Mouse (Mus musculus): ENCODE data around the gene Cxcl12. TPM values are rescaled to one million over a fixed set of nuclear protein-coding genes. Genes with fewer than 3 reads are reported as not detected.

Gene Cxcl12
- polyA plus RNA-seq (2015; fragmentation: Nextera tagmentation; extraction: Ambion mirVana), result 116 and 120 TPM in 2 replicates

DNA sequence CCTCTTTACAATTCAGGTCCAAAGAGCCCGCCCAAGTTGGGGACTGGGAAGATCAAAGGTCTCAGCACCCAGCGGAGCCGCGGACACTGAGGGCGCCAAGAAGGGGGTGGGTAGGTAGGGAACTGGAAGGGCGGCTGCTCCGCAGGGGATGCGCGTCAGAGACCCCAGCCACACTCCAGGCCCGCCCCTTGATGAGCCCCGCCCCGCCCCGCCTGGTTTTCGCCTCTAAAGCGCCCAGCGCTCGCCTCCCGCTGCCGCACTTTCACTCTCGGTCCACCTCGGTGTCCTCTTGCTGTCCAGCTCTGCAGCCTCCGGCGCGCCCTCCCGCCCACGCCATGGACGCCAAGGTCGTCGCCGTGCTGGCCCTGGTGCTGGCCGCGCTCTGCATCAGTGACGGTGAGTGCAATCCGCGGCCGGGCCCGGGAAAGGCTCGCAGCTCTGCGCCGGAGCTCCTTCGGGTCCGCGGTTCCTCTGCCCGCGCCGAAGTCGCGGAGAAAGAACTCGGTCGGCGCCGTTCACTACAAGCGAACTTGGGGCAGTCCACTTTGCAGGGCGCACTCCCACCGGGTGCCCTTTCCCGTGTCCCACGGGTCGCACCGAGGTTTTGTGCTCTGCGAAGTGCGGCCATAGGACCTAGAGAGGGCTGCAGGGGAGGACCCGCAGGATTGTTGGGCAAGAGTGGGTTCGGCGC, at the start of gene Cxcl12:
Gene Cxcl12 (plus strand): TSS at position 215 of the 691 bp plus-strand sequence.
- H3K4me3 ChIP-seq (ENCODE audit: low read length), result peak within 1 kb of the TSS; percentile 77
- H3K36me3 ChIP-seq (ENCODE audit: control insufficient read depth, insufficient read depth, low read length), result no peaks in the 10 kb centered on the region
- peak; percentile 57 for ATAC-seq
- H3K4me2 ChIP-seq (ENCODE audit: low read depth, low read length), result peak within 1 kb of the TSS; percentile 95
- H3K27ac ChIP-seq (ENCODE audit: low read length), result peak within 1 kb of the TSS; percentile 45
- H3K9ac ChIP-seq (ENCODE audit: low read depth, low read length), result peak within 1 kb of the TSS; percentile 82
- peaks cover 12% of the 10 kb centered on the region for H3K4me1 ChIP-seq (ENCODE audit: control insufficient read depth, insufficient read depth, low read length)
- under 1% methylated on average over 59 of the region's 64 CpGs for WGBS
- H3K9me3 ChIP-seq (ENCODE audit: control insufficient read depth, low read length), result no peaks in the 10 kb centered on the region
- peaks cover 18% of the 10 kb centered on the region for H3K27me3 ChIP-seq (replicated peaks; ENCODE audit: control insufficient read depth, insufficient read depth, low read length)

GRCm38 (mm10) chr6:117122074-117122473, 46.3 kb upstream of the Cxcl12 start:
- no peaks in the 10 kb centered on the region for H3K36me3 ChIP-seq (ENCODE audit: control insufficient read depth, insufficient read depth, low read length)
- H3K9ac ChIP-seq (ENCODE audit: low read depth, low read length), result no peak overlapping the region
- ATAC-seq, result no peak
- WGBS, result 86% methylated on average over 3 of the region's 3 CpGs
- no peak overlapping the region for H3K4me2 ChIP-seq (ENCODE audit: low read depth, low read length)
- H3K27ac ChIP-seq (ENCODE audit: low read length), result no peak overlapping the region
- H3K4me1 ChIP-seq (ENCODE audit: control insufficient read depth, insufficient read depth, low read length), result no peaks in the 10 kb centered on the region
- no peaks in the 10 kb centered on the region for H3K27me3 ChIP-seq (replicated peaks; ENCODE audit: control insufficient read depth, insufficient read depth, low read length)
- H3K9me3 ChIP-seq (ENCODE audit: control insufficient read depth, low read length), result no peaks in the 10 kb centered on the region
- no peak overlapping the region for H3K4me3 ChIP-seq (ENCODE audit: low read length)

DNA sequence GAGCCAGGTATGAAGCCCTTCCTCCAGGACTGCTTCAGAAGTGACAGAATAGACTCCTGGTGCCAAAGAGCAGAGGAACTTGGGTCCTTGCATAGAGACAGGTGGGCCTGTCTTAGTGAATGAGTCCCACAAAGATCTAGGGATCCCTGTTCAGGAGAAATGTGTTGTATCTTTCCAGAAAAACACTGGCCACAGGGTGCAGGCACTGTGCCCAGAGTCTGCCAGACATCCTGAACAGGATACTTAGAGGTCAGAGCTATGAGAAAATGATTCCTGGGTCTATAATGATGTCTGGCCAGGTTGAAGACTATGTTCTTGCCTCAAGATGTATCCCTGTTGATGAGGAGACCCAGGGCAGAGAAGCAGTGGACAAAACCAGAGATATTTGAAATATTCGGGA, 42.0 kb upstream of the Cxcl12 start:
- Histone ChIP-seq H3K9me3 (ENCODE audit: control insufficient read depth, low read length) (no peaks in the 10 kb centered on the region), H3K4me1 (ENCODE audit: control insufficient read depth, insufficient read depth, low read length) (peaks cover 20% of the 10 kb centered on the region), H3K27me3 (replicated peaks; ENCODE audit: control insufficient read depth, insufficient read depth, low read length) (no peaks in the 10 kb centered on the region), H3K4me3 (ENCODE audit: low read length) (no peak overlapping the region), H3K27ac (ENCODE audit: low read length) (no peak overlapping the region), H3K4me2 (ENCODE audit: low read depth, low read length) (no peak overlapping the region), H3K9ac (ENCODE audit: low read depth, low read length) (no peak overlapping the region), H3K36me3 (ENCODE audit: control insufficient read depth, insufficient read depth, low read length) (no peaks in the 10 kb centered on the region)
- WGBS, result 92% methylated on average over 1 of the region's 1 CpGs
- no peak for ATAC-seq

DNA sequence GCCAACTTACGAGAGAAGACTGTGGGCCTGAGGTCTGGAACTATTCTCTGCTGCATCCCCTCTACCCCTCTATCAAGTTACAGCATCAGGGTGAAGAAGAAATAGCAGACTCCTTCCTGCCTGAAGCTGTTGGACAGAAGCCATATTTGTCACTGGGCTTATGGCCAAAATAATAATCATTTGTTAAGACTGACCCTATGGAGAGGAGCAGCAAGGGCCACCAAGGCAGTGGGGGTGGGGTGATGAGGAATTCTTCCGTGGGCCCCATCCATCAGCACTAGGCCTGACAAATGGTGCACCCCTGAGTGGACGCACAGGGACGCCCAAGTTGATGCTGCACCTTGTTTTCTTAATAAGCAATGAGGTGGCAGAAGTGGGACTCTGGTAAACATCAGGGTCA, 38.9 kb upstream of the Cxcl12 start:
- peaks cover 23% of the 10 kb centered on the region for H3K4me1 ChIP-seq (ENCODE audit: control insufficient read depth, insufficient read depth, low read length)
- no peak overlapping the region for H3K4me3 ChIP-seq (ENCODE audit: low read length)
- no peak overlapping the region for H3K9ac ChIP-seq (ENCODE audit: low read depth, low read length)
- H3K27ac ChIP-seq (ENCODE audit: low read length), result peak overlapping the region; percentile 48; the same call in 1 of the 2 replicates
- ATAC-seq, result peak; percentile 44
- 59% methylated on average over 4 of the region's 4 CpGs for WGBS
- no peaks in the 10 kb centered on the region for H3K9me3 ChIP-seq (ENCODE audit: control insufficient read depth, low read length)
- H3K27me3 ChIP-seq (replicated peaks; ENCODE audit: control insufficient read depth, insufficient read depth, low read length), result no peaks in the 10 kb centered on the region
- H3K4me2 ChIP-seq (ENCODE audit: low read depth, low read length), result no peak overlapping the region
- no peaks in the 10 kb centered on the region for H3K36me3 ChIP-seq (ENCODE audit: control insufficient read depth, insufficient read depth, low read length)

DNA sequence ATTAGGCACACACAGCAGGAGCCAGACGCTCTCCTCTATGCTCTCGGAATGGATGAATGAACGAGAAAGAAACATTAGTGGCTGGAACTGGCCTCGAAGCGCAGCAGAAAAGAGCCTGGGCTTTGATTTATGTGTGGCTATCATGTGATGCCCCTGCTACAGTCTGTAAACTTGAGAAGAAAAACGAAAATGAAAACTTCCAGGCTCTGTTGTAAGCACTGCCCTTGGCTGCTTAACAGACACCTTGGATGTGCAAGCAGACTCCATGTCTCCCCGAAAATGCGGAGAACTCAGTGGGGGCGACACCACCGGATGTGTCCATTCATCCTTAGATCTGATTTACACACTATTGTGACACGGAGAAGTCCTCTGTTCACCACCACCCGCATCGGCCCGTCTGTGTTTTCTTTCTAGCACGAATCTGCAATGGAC, 37.6 kb upstream of the Cxcl12 start:
- Histone ChIP-seq H3K36me3 (ENCODE audit: control insufficient read depth, insufficient read depth, low read length) (no peaks in the 10 kb centered on the region), H3K9me3 (ENCODE audit: control insufficient read depth, low read length) (no peaks in the 10 kb centered on the region), H3K27ac (ENCODE audit: low read length) (peak overlapping the region; percentile 26), H3K4me3 (ENCODE audit: low read length) (no peak overlapping the region), H3K4me2 (ENCODE audit: low read depth, low read length) (0 out of 2 replicates have a peak overlapping the region, but pooled peaks have one; percentile 3), H3K4me1 (ENCODE audit: control insufficient read depth, insufficient read depth, low read length) (peaks cover 23% of the 10 kb centered on the region), H3K27me3 (replicated peaks; ENCODE audit: control insufficient read depth, insufficient read depth, low read length) (no peaks in the 10 kb centered on the region), H3K9ac (ENCODE audit: low read depth, low read length) (no peak overlapping the region)
- peak; percentile 59 for ATAC-seq
- WGBS, result 30% methylated on average over 15 of the region's 15 CpGs

- H3K27ac ChIP-seq (ENCODE audit: low read length), result peak overlapping the region; percentile 39; the same call in 1 of the 2 replicates
- no peaks in the 10 kb centered on the region for H3K27me3 ChIP-seq (replicated peaks; ENCODE audit: control insufficient read depth, insufficient read depth, low read length)
- WGBS, result 70% methylated on average over 4 of the region's 4 CpGs
Observed at GRCm38 (mm10) chr6:117134526-117134925, 33.8 kb upstream of the Cxcl12 start.

DNA sequence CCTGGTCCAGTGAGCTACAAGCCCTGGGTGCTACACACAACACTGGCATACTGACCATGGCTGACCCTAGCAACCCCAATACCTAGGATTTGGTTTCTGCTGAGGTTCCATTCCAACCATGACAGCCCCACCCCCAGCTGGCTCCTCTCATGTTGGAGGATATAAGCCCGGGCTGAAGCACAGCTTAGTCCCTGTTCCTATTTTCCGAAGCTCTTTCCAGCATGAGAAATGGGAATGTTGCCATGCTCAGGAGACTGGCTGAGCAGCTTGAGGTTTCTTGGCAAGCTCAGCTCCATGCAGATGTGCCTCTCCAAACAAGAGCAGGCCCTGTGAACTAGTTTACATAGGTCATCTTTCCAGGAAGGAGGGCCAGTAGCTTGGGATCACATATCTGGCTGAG, 30.6 kb upstream of the Cxcl12 start:
- H3K27ac ChIP-seq (ENCODE audit: low read length), result no peak overlapping the region
- 36% methylated on average over 2 of the region's 2 CpGs for WGBS
- ATAC-seq, result 0 out of 2 replicates have a peak, but pooled peaks have one; percentile 44

More at GRCm38 (mm10) chr6:117134526-117134925, 33.8 kb upstream of the Cxcl12 start:
- Histone ChIP-seq H3K9me3 (ENCODE audit: control insufficient read depth, low read length) (no peaks in the 10 kb centered on the region), H3K4me1 (ENCODE audit: control insufficient read depth, insufficient read depth, low read length) (peaks cover 15% of the 10 kb centered on the region), H3K4me2 (ENCODE audit: low read depth, low read length) (no peak overlapping the region), H3K36me3 (ENCODE audit: control insufficient read depth, insufficient read depth, low read length) (no peaks in the 10 kb centered on the region), H3K9ac (ENCODE audit: low read depth, low read length) (no peak overlapping the region), H3K4me3 (ENCODE audit: low read length) (no peak overlapping the region)
- no peak for ATAC-seq

GRCm38 (mm10) chr6:117140907-117141306, 27.4 kb upstream of the Cxcl12 start:
- H3K4me3 ChIP-seq (ENCODE audit: low read length), result no peak overlapping the region
- WGBS, result 91% methylated on average over 4 of the region's 4 CpGs
- ATAC-seq, result no peak
- H3K27ac ChIP-seq (ENCODE audit: low read length), result no peak overlapping the region
- no peak overlapping the region for H3K4me2 ChIP-seq (ENCODE audit: low read depth, low read length)
- no peaks in the 10 kb centered on the region for H3K4me1 ChIP-seq (ENCODE audit: control insufficient read depth, insufficient read depth, low read length)
- no peak overlapping the region for H3K9ac ChIP-seq (ENCODE audit: low read depth, low read length)
- H3K36me3 ChIP-seq (ENCODE audit: control insufficient read depth, insufficient read depth, low read length), result no peaks in the 10 kb centered on the region
- H3K27me3 ChIP-seq (replicated peaks; ENCODE audit: control insufficient read depth, insufficient read depth, low read length), result no peaks in the 10 kb centered on the region
- no peaks in the 10 kb centered on the region for H3K9me3 ChIP-seq (ENCODE audit: control insufficient read depth, low read length)

More for the DNA sequence above, 30.6 kb upstream of the Cxcl12 start:
- Histone ChIP-seq H3K36me3 (ENCODE audit: control insufficient read depth, insufficient read depth, low read length) (no peaks in the 10 kb centered on the region), H3K4me3 (ENCODE audit: low read length) (no peak overlapping the region), H3K9ac (ENCODE audit: low read depth, low read length) (no peak overlapping the region), H3K27me3 (replicated peaks; ENCODE audit: control insufficient read depth, insufficient read depth, low read length) (no peaks in the 10 kb centered on the region), H3K4me1 (ENCODE audit: control insufficient read depth, insufficient read depth, low read length) (no peaks in the 10 kb centered on the region), H3K9me3 (ENCODE audit: control insufficient read depth, low read length) (no peaks in the 10 kb centered on the region), H3K4me2 (ENCODE audit: low read depth, low read length) (no peak overlapping the region)

DNA sequence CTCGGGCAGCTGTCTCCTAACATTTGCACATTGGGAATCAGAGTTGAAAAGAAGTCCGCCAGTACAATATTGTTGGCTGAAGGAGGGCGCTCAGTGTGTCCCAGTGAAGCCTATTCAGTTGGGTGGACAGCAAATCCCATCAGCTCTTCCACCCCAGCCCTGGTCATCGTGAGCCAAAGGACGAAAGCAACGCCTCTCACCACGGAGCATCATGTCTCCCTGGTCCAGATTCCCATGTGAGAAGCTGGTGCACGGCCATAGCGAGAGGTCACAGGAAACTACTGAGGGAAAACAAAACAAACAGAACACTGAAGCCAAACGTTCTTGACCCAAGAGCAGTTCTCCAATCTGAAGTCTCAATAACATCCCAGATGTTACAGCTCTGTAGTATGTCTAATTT, 21.4 kb upstream of the Cxcl12 start:
- Histone ChIP-seq H3K27ac (ENCODE audit: low read length) (no peak overlapping the region), H3K27me3 (replicated peaks; ENCODE audit: control insufficient read depth, insufficient read depth, low read length) (no peaks in the 10 kb centered on the region), H3K4me3 (ENCODE audit: low read length) (no peak overlapping the region), H3K4me2 (ENCODE audit: low read depth, low read length) (no peak overlapping the region), H3K36me3 (ENCODE audit: control insufficient read depth, insufficient read depth, low read length) (no peaks in the 10 kb centered on the region), H3K4me1 (ENCODE audit: control insufficient read depth, insufficient read depth, low read length) (0 out of 2 replicates have a peak, but pooled peaks cover 4% of the 10 kb centered on the region), H3K9ac (ENCODE audit: low read depth, low read length) (no peak overlapping the region), H3K9me3 (ENCODE audit: control insufficient read depth, low read length) (no peaks in the 10 kb centered on the region)
- 75% methylated on average over 10 of the region's 10 CpGs for WGBS
- no peak for ATAC-seq

Measured in intestine, embryonic 16.5 days (tissue).